Mouse (Mus musculus) bone marrow macrophage, adult 2 months (primary cell): ENCODE data around the gene Ptcra.

Experiments
- CTCF ChIP-seq: IDR thresholded peaks from 2 replicates; pipeline ENCODE4 v1.5.1; 2012; ENCODE audit warnings: low read depth, mild to moderate bottlenecking, low read length, moderate library complexity
- POLR2A ChIP-seq: IDR thresholded peaks from 2 replicates; pipeline ENCODE4 v1.6.1; 2012; ENCODE audit warnings: mild to moderate bottlenecking, low read depth, low read length, borderline replicate concordance

DNA sequence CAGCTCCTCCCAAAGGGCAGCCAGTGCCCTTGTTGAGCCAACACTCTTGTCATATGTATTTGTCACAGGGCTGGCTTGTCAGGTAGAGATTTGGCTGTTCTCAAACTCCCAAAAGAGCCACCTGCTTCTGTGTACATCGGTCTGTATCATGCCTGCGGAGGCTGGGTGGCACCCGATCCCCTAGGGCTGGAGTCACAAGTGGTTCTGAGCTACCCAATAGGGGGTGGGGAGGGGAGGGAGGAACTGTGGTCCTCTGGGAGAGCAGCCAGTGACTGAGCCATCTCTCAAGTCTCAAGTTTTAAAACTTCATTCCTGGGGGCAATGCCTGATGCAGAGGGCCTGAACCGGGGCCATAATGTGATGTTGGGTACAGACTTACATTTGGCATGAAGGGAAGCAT lies 33.2 kb upstream of the Ptcra start:
- no peak for TF ChIP-seq POLR2A
- no peak for TF ChIP-seq CTCF
